Mouse (Mus musculus): ENCODE measurements at regions not wholly inside any gene's neighbourhood (a gene's known extent, or its start where the extent isn't known, plus 50 kb on each side); places are given as distances from the start of the nearest gene placed in this dataset.

- Histone ChIP-seq H3K9me3 (no peaks in the 10 kb centered on the region), H3K27me3 (replicated peaks) (no peaks in the 10 kb centered on the region), H3K4me3 (replicated peaks) (no peak overlapping the region), H3K27ac (no peak overlapping the region), H3K4me1 (replicated peaks) (no peaks in the 10 kb centered on the region), H3K9ac (no peak overlapping the region), H3K36me3 (no peaks in the 10 kb centered on the region), H3K4me2 (replicated peaks) (no peak overlapping the region)
- 8% methylated on average over 13 of the region's 13 CpGs for WGBS
- peak; percentile 63 for ATAC-seq
Measured at GRCm38 (mm10) chr16:95647854-95648253, 54.0 kb upstream of the Ets2 start.

GRCm38 (mm10) chr16:95642784-95643590 lies 56.6 kb upstream of the Erg start:
- H3K4me1 ChIP-seq (replicated peaks) = no peaks in the 10 kb centered on the region
- no peaks in the 10 kb centered on the region for H3K36me3 ChIP-seq
- no peak overlapping the region for H3K27ac ChIP-seq
- ATAC-seq = no peak
- WGBS = 83% methylated on average over 15 of the region's 15 CpGs
- H3K4me3 ChIP-seq (replicated peaks) = no peak overlapping the region
- no peaks in the 10 kb centered on the region for H3K9me3 ChIP-seq
- no peak overlapping the region for H3K9ac ChIP-seq
- H3K4me2 ChIP-seq (replicated peaks) = no peak overlapping the region
- H3K27me3 ChIP-seq (replicated peaks) = no peaks in the 10 kb centered on the region

- Histone ChIP-seq H3K36me3 (no peaks in the 10 kb centered on the region), H3K27me3 (replicated peaks) (no peaks in the 10 kb centered on the region), H3K4me2 (replicated peaks) (no peak overlapping the region), H3K27ac (no peak overlapping the region), H3K9me3 (no peaks in the 10 kb centered on the region), H3K4me3 (replicated peaks) (no peak overlapping the region), H3K9ac (no peak overlapping the region), H3K4me1 (replicated peaks) (no peaks in the 10 kb centered on the region)
- no peak for ATAC-seq
- 91% methylated on average over 3 of the region's 3 CpGs for WGBS
Measured at GRCm38 (mm10) chr16:95640670-95641069, 54.3 kb upstream of the Erg start.

- no peak for ATAC-seq
- no peak overlapping the region for H3K4me3 ChIP-seq (replicated peaks)
- H3K36me3 ChIP-seq = no peaks in the 10 kb centered on the region
- H3K9me3 ChIP-seq = no peaks in the 10 kb centered on the region
- WGBS = 84% methylated on average over 3 of the region's 3 CpGs
- H3K4me1 ChIP-seq (replicated peaks) = no peaks in the 10 kb centered on the region
- no peak overlapping the region for H3K27ac ChIP-seq
- H3K9ac ChIP-seq = no peak overlapping the region
- H3K27me3 ChIP-seq (replicated peaks) = no peaks in the 10 kb centered on the region
- H3K4me2 ChIP-seq (replicated peaks) = no peak overlapping the region
Measured at GRCm38 (mm10) chr16:95639677-95640076, 53.3 kb upstream of the Erg start.

- Histone ChIP-seq H3K4me1 (replicated peaks) (no peaks in the 10 kb centered on the region), H3K36me3 (no peaks in the 10 kb centered on the region), H3K9me3 (no peaks in the 10 kb centered on the region), H3K9ac (no peak overlapping the region), H3K27me3 (replicated peaks) (no peaks in the 10 kb centered on the region), H3K27ac (no peak overlapping the region), H3K4me2 (replicated peaks) (no peak overlapping the region), H3K4me3 (replicated peaks) (no peak overlapping the region)
- 56% methylated on average over 7 of the region's 7 CpGs for WGBS
- no peak for ATAC-seq
Measured at GRCm38 (mm10) chr16:95637850-95638249, 51.5 kb upstream of the Erg start.

GRCm38 (mm10) chr16:95636615-95637014 lies 50.2 kb upstream of the Erg start:
- Histone ChIP-seq H3K9ac (no peak overlapping the region), H3K27ac (no peak overlapping the region), H3K4me1 (replicated peaks) (no peaks in the 10 kb centered on the region), H3K4me2 (replicated peaks) (no peak overlapping the region), H3K9me3 (no peaks in the 10 kb centered on the region), H3K36me3 (no peaks in the 10 kb centered on the region), H3K27me3 (replicated peaks) (no peaks in the 10 kb centered on the region), H3K4me3 (replicated peaks) (no peak overlapping the region)
- 61% methylated on average over 7 of the region's 7 CpGs for WGBS
- ATAC-seq = no peak

Measured in intestine, embryonic 15.5 days (tissue).